Mouse (Mus musculus): ENCODE results near the gene Ccdc181. TPM values are rescaled to one million over a fixed set of nuclear protein-coding genes. Genes with fewer than 3 reads are reported as not detected.
A peak's percentile ranks its signal among the peaks of the same experiment; 100 is the strongest.

The Ccdc181 gene
- polyA plus RNA-seq, 1 experiment from 2014 or later = 18.4 TPM

DNA sequence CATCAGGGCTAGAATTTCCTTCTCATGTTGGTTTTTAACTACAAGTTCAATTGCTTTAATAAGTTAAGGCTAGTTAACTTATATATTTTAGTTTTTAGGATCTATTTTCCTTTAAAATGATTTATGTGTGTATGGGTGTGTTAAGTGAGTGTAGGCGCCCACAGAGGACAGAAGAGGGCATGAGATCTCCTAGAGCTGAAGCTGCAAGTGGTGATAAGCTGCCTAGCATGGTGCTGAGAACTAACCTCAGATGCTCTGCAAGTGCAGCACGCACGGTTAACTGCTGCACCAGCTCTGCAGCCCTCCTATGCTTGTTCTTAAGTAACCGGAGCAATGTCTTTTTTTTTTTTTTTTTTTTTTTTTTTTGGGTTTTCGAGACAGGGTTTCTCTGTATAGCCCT lies 21.1 kb downstream of the Ccdc181 start:
- no peaks in the 10 kb centered on the region for H3K4me1 ChIP-seq (replicated peaks; ENCODE audit: control insufficient read depth, insufficient read depth, low read length)
- H3K27me3 ChIP-seq (ENCODE audit: control insufficient read depth, insufficient read depth, low read length) = no peaks in the 10 kb centered on the region
- H3K27ac ChIP-seq (ENCODE audit: low read depth, low read length) = no peak overlapping the region
- no peak overlapping the region for H3K4me3 ChIP-seq (ENCODE audit: low read depth, low read length)
- H3K36me3 ChIP-seq (ENCODE audit: control insufficient read depth, insufficient read depth, low read length) = peaks cover 7% of the 10 kb centered on the region; the same call in 1 of the 2 replicates
- DNase-seq (ENCODE audit: low spot score) (no peak), ATAC-seq (replicated peaks; ENCODE audit: low FRiP score) (no peak)
- 98% methylated on average over 4 of the region's 5 CpGs for WGBS
- H3K4me2 ChIP-seq (ENCODE audit: low read depth, low read length, severe bottlenecking) = no peak overlapping the region
- no peak overlapping the region for H3K9ac ChIP-seq (ENCODE audit: low read length)
- no peaks in the 10 kb centered on the region for H3K9me3 ChIP-seq (ENCODE audit: control insufficient read depth, low read length)

DNA sequence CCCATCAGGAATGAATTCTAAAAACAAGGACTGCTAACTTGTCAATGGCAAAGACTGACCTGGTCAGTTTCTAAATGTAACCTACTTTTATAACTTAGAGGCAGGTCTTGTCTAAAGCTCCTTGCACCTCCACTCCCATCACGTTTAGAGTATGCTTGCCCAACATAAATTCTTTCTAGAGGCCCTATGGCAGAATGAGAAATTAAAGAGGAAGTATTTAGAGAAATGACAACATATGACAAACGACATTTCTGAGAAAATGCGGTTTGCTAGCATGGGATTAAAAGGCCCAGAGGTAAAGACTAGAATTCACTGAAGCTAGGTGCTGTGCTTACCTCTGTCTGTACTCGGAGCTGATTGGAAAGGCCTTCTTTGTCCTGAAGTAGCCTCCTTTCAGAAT lies 26.6 kb downstream of the Ccdc181 start:
- no peak overlapping the region for H3K9ac ChIP-seq (ENCODE audit: low read length)
- DNase-seq (ENCODE audit: low spot score) (no peak), ATAC-seq (replicated peaks; ENCODE audit: low FRiP score) (no peak)
- H3K27ac ChIP-seq (ENCODE audit: low read depth, low read length) = no peak overlapping the region
- H3K27me3 ChIP-seq (ENCODE audit: control insufficient read depth, insufficient read depth, low read length) = no peaks in the 10 kb centered on the region
- H3K4me1 ChIP-seq (replicated peaks; ENCODE audit: control insufficient read depth, insufficient read depth, low read length) = no peaks in the 10 kb centered on the region
- no peak overlapping the region for H3K4me3 ChIP-seq (ENCODE audit: low read depth, low read length)
- peaks cover 7% of the 10 kb centered on the region; the same call in 1 of the 2 replicates for H3K36me3 ChIP-seq (ENCODE audit: control insufficient read depth, insufficient read depth, low read length)
- H3K9me3 ChIP-seq (ENCODE audit: control insufficient read depth, low read length) = no peaks in the 10 kb centered on the region
- no peak overlapping the region for H3K4me2 ChIP-seq (ENCODE audit: low read depth, low read length, severe bottlenecking)
- WGBS = 91% methylated on average over 4 of the region's 4 CpGs

DNA sequence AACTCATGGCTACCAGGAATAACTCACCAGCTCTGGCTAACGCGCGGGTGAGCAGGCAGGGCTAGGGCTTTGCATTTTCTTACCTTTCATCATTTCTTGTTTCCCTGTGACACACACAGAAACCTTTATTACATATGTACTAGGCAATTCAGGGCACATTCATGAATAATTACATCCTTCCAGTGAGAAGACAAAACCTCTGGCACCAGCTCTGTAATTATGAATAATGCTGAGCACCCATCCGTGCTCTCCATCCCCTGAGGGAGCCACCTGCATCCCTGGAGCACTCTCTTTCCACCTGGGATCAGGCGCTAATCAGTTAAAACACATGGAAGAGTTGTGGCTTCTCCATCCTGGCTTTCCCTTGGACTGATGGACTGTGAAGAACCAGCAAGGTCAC lies 28.4 kb downstream of the Ccdc181 start, which contains the start of gene Nme7:
Gene Nme7 (plus strand): TSS at position 301 of the 400 bp plus-strand sequence.
- H3K9ac ChIP-seq (ENCODE audit: low read length) = no peak within 1 kb of the TSS
- no peak for ATAC-seq (replicated peaks; ENCODE audit: low FRiP score)
- H3K27me3 ChIP-seq (ENCODE audit: control insufficient read depth, insufficient read depth, low read length) = no peaks in the 10 kb centered on the region
- no peak within 1 kb of the TSS for H3K4me2 ChIP-seq (ENCODE audit: low read depth, low read length, severe bottlenecking)
- DNase-seq (ENCODE audit: low spot score) = no peak
- 89% methylated on average over 5 of the region's 5 CpGs for WGBS
- H3K27ac ChIP-seq (ENCODE audit: low read depth, low read length) = no peak within 1 kb of the TSS
- no peak within 1 kb of the TSS for H3K4me3 ChIP-seq (ENCODE audit: low read depth, low read length)
- no peaks in the 10 kb centered on the region for H3K9me3 ChIP-seq (ENCODE audit: control insufficient read depth, low read length)
- peaks cover 3% of the 10 kb centered on the region; the same call in 1 of the 2 replicates for H3K4me1 ChIP-seq (replicated peaks; ENCODE audit: control insufficient read depth, insufficient read depth, low read length)
- peaks cover 2% of the 10 kb centered on the region; the same call in 1 of the 2 replicates for H3K36me3 ChIP-seq (ENCODE audit: control insufficient read depth, insufficient read depth, low read length)

DNA sequence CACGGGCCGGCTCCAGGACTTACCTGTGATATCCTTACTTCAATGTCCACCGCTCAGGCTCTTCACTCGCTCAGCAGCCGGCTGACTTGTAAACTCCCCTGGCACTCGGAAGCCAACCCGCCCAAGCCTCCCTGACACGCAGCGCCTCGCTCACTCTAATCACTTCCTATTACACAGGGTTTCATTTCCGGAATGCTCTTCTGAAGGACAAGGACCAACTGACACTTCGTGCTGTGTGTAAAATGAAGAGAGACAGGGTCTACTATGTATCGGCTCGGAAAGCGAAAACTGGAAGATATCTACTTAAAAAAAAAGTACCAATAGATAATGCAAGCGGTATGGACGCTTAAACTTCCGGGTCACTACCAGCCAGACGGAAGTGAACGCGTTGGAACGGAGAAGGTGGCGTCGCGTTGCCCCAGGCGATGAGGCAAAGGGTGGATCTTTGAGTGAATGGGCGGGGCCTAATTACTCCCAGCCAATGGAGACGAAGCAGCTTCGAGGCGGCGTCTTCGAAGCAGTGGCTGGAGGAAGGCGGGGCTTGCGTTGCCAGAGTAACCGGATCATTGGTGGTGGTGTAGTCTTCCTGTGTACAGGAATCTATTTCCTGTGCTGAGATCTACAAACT lies 31.9 kb downstream of the Ccdc181 start, which contains the start of gene Blzf1:
Gene Blzf1 (minus strand): TSS at position 366 of the 628 bp plus-strand sequence.
- H3K4me3 ChIP-seq (ENCODE audit: low read depth, low read length) = peak within 1 kb of the TSS; percentile 70
- no peaks in the 10 kb centered on the region for H3K36me3 ChIP-seq (ENCODE audit: control insufficient read depth, insufficient read depth, low read length)
- H3K4me2 ChIP-seq (ENCODE audit: low read depth, low read length, severe bottlenecking) = peak within 1 kb of the TSS; percentile 72
- no peak within 1 kb of the TSS for H3K27ac ChIP-seq (ENCODE audit: low read depth, low read length)
- DNase-seq (ENCODE audit: low spot score) (peak; percentile 98), ATAC-seq (replicated peaks; ENCODE audit: low FRiP score) (peak; percentile 99)
- WGBS = under 1% methylated on average over 35 of the region's 35 CpGs
- peaks cover 3% of the 10 kb centered on the region; the same call in 1 of the 2 replicates for H3K4me1 ChIP-seq (replicated peaks; ENCODE audit: control insufficient read depth, insufficient read depth, low read length)
- peak within 1 kb of the TSS; percentile 68 for H3K9ac ChIP-seq (ENCODE audit: low read length)
- H3K9me3 ChIP-seq (ENCODE audit: control insufficient read depth, low read length) = no peaks in the 10 kb centered on the region
- H3K27me3 ChIP-seq (ENCODE audit: control insufficient read depth, insufficient read depth, low read length) = no peaks in the 10 kb centered on the region

DNA sequence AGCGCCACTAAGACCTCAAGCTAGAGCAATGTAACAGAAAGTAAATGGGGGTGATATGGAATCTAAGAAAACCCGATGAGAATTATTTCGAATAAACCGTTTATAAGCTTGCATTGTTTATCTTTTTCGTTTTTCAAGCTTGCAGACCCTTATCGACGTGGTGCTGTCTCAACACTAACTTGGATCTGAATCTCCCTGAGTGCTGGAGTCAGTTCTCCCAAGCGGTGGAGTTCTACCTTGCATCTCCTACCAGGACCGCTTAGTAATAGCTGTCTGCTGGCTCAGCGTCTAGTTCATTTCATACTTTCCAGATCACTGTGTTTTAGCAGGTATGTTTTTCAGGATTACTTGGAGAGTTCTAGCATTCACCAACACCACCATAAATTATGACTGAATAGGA lies 32.5 kb downstream of the Ccdc181 start:
- ATAC-seq (replicated peaks; ENCODE audit: low FRiP score) = peak; percentile 11; the same call in 1 of the 2 replicates
- Histone ChIP-seq H3K9me3 (ENCODE audit: control insufficient read depth, low read length) (no peaks in the 10 kb centered on the region), H3K27me3 (ENCODE audit: control insufficient read depth, insufficient read depth, low read length) (no peaks in the 10 kb centered on the region), H3K4me3 (ENCODE audit: low read depth, low read length) (peak overlapping the region; percentile 70), H3K9ac (ENCODE audit: low read length) (peak overlapping the region; percentile 59), H3K36me3 (ENCODE audit: control insufficient read depth, insufficient read depth, low read length) (no peaks in the 10 kb centered on the region; the same call in 1 of the 2 replicates), H3K4me1 (replicated peaks; ENCODE audit: control insufficient read depth, insufficient read depth, low read length) (peaks cover 3% of the 10 kb centered on the region; the same call in 1 of the 2 replicates), H3K4me2 (ENCODE audit: low read depth, low read length, severe bottlenecking) (peak overlapping the region; percentile 69), H3K27ac (ENCODE audit: low read depth, low read length) (no peak overlapping the region)
- no peak for DNase-seq (ENCODE audit: low spot score)
- 12% methylated on average over 10 of the region's 10 CpGs for WGBS

DNA sequence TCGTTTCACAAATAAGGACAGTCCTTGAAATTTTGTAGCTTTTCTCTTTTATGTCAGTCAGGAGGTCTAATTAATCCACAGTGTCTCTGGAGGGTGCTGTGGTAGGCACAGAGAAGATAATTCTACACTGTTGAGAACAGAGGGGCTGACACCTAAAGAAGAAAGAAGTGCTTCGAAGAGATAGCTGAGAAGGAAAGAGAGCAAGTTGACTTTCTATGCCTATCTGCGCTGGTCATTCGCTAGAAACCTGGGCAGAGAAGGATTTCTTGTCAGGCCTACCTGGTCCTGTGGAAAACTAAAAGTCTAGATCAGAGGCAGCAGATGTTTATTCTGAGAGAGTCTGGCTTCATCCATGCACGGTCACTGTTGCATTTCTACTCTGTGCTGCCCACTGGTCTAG lies 38.7 kb downstream of the Ccdc181 start:
- Histone ChIP-seq H3K9ac (ENCODE audit: low read length) (no peak overlapping the region), H3K4me1 (replicated peaks; ENCODE audit: control insufficient read depth, insufficient read depth, low read length) (no peaks in the 10 kb centered on the region), H3K4me3 (ENCODE audit: low read depth, low read length) (no peak overlapping the region), H3K27me3 (ENCODE audit: control insufficient read depth, insufficient read depth, low read length) (no peaks in the 10 kb centered on the region), H3K36me3 (ENCODE audit: control insufficient read depth, insufficient read depth, low read length) (no peaks in the 10 kb centered on the region; the same call in 1 of the 2 replicates), H3K4me2 (ENCODE audit: low read depth, low read length, severe bottlenecking) (no peak overlapping the region), H3K27ac (ENCODE audit: low read depth, low read length) (no peak overlapping the region), H3K9me3 (ENCODE audit: control insufficient read depth, low read length) (no peaks in the 10 kb centered on the region)
- no peak for ATAC-seq (replicated peaks; ENCODE audit: low FRiP score)
- WGBS = 96% methylated on average over 5 of the region's 5 CpGs
- no peak for DNase-seq (ENCODE audit: low spot score)

DNA sequence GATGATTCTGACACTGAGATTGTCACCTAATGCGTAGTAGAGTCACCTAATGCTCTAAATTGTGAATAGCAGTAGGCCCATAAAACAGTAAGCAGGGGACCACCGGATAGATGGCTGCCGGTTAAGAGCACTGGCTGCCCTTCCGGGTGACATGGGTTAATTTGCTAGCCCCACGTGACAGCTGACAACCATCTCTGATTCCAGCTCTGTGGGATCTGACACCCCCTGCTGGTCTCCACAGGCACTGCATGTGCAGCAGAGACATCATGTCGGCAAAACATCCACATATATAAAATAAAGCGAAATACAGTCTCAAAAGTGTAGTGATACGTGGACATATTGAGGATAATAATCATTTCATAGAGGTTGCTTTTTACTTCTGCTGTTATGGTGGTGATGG lies 39.9 kb downstream of the Ccdc181 start:
- H3K4me3 ChIP-seq (ENCODE audit: low read depth, low read length) = no peak overlapping the region
- peak; percentile 67 for DNase-seq (ENCODE audit: low spot score)
- WGBS = 71% methylated on average over 8 of the region's 8 CpGs

DNA sequence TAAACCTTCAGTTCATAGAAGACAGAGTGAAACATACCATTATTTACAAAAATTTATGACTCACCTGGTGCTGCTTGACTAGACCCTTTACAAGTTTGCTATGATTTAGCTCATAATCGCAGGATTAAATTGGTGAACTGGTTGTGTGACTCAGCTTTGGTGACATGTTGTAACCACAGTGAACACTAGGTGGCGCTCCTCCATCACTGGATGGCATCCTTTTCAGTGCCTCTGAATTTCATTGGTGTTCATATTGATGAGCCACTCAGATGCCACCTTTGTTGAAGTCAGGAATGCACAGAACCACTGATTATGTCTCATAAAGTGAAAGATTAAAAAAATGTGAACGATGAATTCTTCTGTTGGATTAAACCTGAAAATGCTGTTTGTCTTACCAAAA lies 41.3 kb downstream of the Ccdc181 start:
- H3K36me3 ChIP-seq (ENCODE audit: control insufficient read depth, insufficient read depth, low read length) = no peaks in the 10 kb centered on the region; the same call in 1 of the 2 replicates
- peak; percentile 87 for DNase-seq (ENCODE audit: low spot score)
- no peaks in the 10 kb centered on the region for H3K9me3 ChIP-seq (ENCODE audit: control insufficient read depth, low read length)
- H3K4me2 ChIP-seq (ENCODE audit: low read depth, low read length, severe bottlenecking) = no peak overlapping the region
- WGBS = 34% methylated on average over 3 of the region's 3 CpGs
- H3K9ac ChIP-seq (ENCODE audit: low read length) = no peak overlapping the region
- no peak overlapping the region for H3K4me3 ChIP-seq (ENCODE audit: low read depth, low read length)
- no peaks in the 10 kb centered on the region for H3K27me3 ChIP-seq (ENCODE audit: control insufficient read depth, insufficient read depth, low read length)
- no peaks in the 10 kb centered on the region for H3K4me1 ChIP-seq (replicated peaks; ENCODE audit: control insufficient read depth, insufficient read depth, low read length)
- no peak overlapping the region for H3K27ac ChIP-seq (ENCODE audit: low read depth, low read length)
- peak; percentile 62; the same call in 1 of the 2 replicates for ATAC-seq (replicated peaks; ENCODE audit: low FRiP score)

More for the DNA sequence above, 39.9 kb downstream of the Ccdc181 start:
- Histone ChIP-seq H3K4me2 (ENCODE audit: low read depth, low read length, severe bottlenecking) (no peak overlapping the region), H3K4me1 (replicated peaks; ENCODE audit: control insufficient read depth, insufficient read depth, low read length) (no peaks in the 10 kb centered on the region), H3K9me3 (ENCODE audit: control insufficient read depth, low read length) (no peaks in the 10 kb centered on the region), H3K9ac (ENCODE audit: low read length) (no peak overlapping the region), H3K27ac (ENCODE audit: low read depth, low read length) (no peak overlapping the region), H3K27me3 (ENCODE audit: control insufficient read depth, insufficient read depth, low read length) (no peaks in the 10 kb centered on the region), H3K36me3 (ENCODE audit: control insufficient read depth, insufficient read depth, low read length) (no peaks in the 10 kb centered on the region; the same call in 1 of the 2 replicates)
- ATAC-seq (replicated peaks; ENCODE audit: low FRiP score) = no peak

DNA sequence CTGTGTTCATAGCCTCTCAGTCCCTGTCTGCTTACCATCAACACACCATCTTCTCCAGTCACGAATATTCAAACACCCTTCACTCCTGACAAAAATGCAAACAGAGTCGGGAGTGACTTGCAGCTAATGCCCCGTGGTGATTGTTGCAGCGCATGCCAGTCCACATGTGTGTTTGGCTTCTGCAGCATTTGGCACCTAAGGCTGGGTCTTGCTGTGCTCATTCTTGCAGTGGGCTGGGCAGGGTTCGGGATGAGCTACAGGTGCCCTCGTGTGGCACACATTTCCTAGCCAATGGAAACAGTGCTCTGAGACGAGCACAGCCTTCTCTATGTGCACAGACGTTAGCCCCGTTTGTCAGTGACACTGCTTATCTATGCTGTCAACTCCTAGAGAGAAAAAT lies 41.9 kb downstream of the Ccdc181 start:
- ATAC-seq (replicated peaks; ENCODE audit: low FRiP score) (no peak), DNase-seq (ENCODE audit: low spot score) (no peak)
- no peak overlapping the region for H3K4me3 ChIP-seq (ENCODE audit: low read depth, low read length)
- no peaks in the 10 kb centered on the region for H3K9me3 ChIP-seq (ENCODE audit: control insufficient read depth, low read length)
- no peak overlapping the region for H3K4me2 ChIP-seq (ENCODE audit: low read depth, low read length, severe bottlenecking)
- no peaks in the 10 kb centered on the region for H3K4me1 ChIP-seq (replicated peaks; ENCODE audit: control insufficient read depth, insufficient read depth, low read length)
- no peak overlapping the region for H3K9ac ChIP-seq (ENCODE audit: low read length)
- no peak overlapping the region for H3K27ac ChIP-seq (ENCODE audit: low read depth, low read length)
- no peaks in the 10 kb centered on the region for H3K27me3 ChIP-seq (ENCODE audit: control insufficient read depth, insufficient read depth, low read length)
- WGBS = 83% methylated on average over 9 of the region's 9 CpGs
- no peaks in the 10 kb centered on the region; the same call in 1 of the 2 replicates for H3K36me3 ChIP-seq (ENCODE audit: control insufficient read depth, insufficient read depth, low read length)

Data from forebrain, embryonic 11.5 days (tissue).